Mouse (Mus musculus): ENCODE data around the gene Ptpn14. TPM values are rescaled to one million over a fixed set of nuclear protein-coding genes. Genes with fewer than 3 reads are reported as not detected.
A peak's percentile ranks its signal among the peaks of the same experiment; 100 is the strongest.

Gene Ptpn14
- total and polyA plus RNA-seq, 2 experiments from 2014 or later = 4.2 to 23.5 TPM

- no peak for ATAC-seq (ENCODE audit: insufficient read depth, low read depth)
- Histone ChIP-seq H3K9me3 (replicated peaks; ENCODE audit: control insufficient read depth, low read length) (no peaks in the 10 kb centered on the region), H3K4me3 (ENCODE audit: low read depth, low read length) (no peak overlapping the region), H3K4me2 (ENCODE audit: low read depth, low read length) (no peak overlapping the region), H3K27me3 (ENCODE audit: control insufficient read depth, insufficient read depth, low read length) (no peaks in the 10 kb centered on the region), H3K27ac (ENCODE audit: low read depth) (no peak overlapping the region), H3K4me1 (ENCODE audit: control insufficient read depth, insufficient read depth) (peaks cover 39% of the 10 kb centered on the region), H3K36me3 (replicated peaks; ENCODE audit: control insufficient read depth, insufficient read depth, low read length) (0 out of 2 replicates have a peak, but pooled peaks cover 4% of the 10 kb centered on the region), H3K9ac (replicated peaks; ENCODE audit: low read depth, low read length) (no peak overlapping the region)
- WGBS = 79% methylated on average over 8 of the region's 8 CpGs
- peak; percentile 33; the same call in 1 of the 2 replicates for TF ChIP-seq CTCF (IDR thresholded peaks at IDR 0.05; ENCODE audit: low read depth)
- TF ChIP-seq EP300 (IDR thresholded peaks at IDR 0.05; ENCODE audit: low read depth) = no peak
- DNase-seq (ENCODE audit: low spot score) = no peak
Measured at GRCm38 (mm10) chr1:189870539-189870938, 142.5 kb downstream of the Ptpn14 start.

DNA sequence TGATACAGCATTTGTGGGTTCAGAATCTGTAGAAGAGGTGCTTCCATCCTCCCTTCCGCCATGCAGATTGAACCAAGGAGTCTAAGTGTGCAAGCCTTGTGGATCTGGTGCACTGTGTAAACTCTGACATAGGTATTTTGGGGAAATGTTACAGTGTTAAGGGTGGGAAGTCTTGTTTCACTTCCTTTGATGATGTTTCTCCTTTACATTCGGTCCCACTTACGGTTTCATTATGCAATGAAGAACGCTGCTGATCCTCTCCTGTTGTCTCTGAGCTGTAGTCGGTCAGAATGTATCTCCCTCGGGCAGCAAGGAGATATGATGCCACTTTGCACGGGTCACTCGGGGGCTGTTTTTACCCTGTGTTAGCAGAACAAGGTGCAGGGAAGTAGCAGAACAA lies 143.6 kb downstream of the Ptpn14 start:
- no peak for ATAC-seq (ENCODE audit: insufficient read depth, low read depth)
- Histone ChIP-seq H3K9me3 (replicated peaks; ENCODE audit: control insufficient read depth, low read length) (no peaks in the 10 kb centered on the region), H3K27ac (ENCODE audit: low read depth) (no peak overlapping the region), H3K36me3 (replicated peaks; ENCODE audit: control insufficient read depth, insufficient read depth, low read length) (peaks cover 5% of the 10 kb centered on the region; the same call in 1 of the 2 replicates), H3K4me1 (ENCODE audit: control insufficient read depth, insufficient read depth) (peaks cover 40% of the 10 kb centered on the region), H3K9ac (replicated peaks; ENCODE audit: low read depth, low read length) (no peak overlapping the region), H3K27me3 (ENCODE audit: control insufficient read depth, insufficient read depth, low read length) (no peaks in the 10 kb centered on the region), H3K4me2 (ENCODE audit: low read depth, low read length) (no peak overlapping the region), H3K4me3 (ENCODE audit: low read depth, low read length) (no peak overlapping the region)
- 77% methylated on average over 8 of the region's 8 CpGs for WGBS
- no peak for TF ChIP-seq EP300 (IDR thresholded peaks at IDR 0.05; ENCODE audit: low read depth)
- TF ChIP-seq CTCF (IDR thresholded peaks at IDR 0.05; ENCODE audit: low read depth) = no peak
- DNase-seq (ENCODE audit: low spot score) = no peak

DNA sequence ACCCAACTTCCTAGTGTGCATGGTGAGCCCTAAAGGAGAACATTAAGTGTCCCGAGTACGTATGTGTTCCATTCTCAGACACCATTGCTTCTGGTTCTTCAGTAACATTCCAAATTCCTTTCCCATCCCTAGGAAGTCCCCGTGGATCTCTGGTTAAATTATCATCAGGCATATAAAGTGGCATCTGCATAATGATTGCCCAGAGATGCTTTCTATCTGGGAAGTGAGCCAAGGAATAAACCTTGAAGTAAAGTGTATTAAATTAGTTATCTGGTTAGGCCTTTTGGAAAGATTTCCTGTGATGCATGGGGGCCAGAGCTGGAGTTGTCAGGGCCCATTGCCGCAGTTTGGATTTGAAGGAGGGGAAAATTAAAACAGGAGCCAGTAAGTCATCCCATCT lies 144.0 kb downstream of the Ptpn14 start:
- Histone ChIP-seq H3K36me3 (replicated peaks; ENCODE audit: control insufficient read depth, insufficient read depth, low read length) (peaks cover 9% of the 10 kb centered on the region), H3K4me2 (ENCODE audit: low read depth, low read length) (no peak overlapping the region), H3K9ac (replicated peaks; ENCODE audit: low read depth, low read length) (no peak overlapping the region), H3K27me3 (ENCODE audit: control insufficient read depth, insufficient read depth, low read length) (no peaks in the 10 kb centered on the region), H3K27ac (ENCODE audit: low read depth) (no peak overlapping the region), H3K4me3 (ENCODE audit: low read depth, low read length) (no peak overlapping the region), H3K4me1 (ENCODE audit: control insufficient read depth, insufficient read depth) (peaks cover 36% of the 10 kb centered on the region), H3K9me3 (replicated peaks; ENCODE audit: control insufficient read depth, low read length) (no peaks in the 10 kb centered on the region)
- WGBS = 72% methylated on average over 4 of the region's 4 CpGs
- ATAC-seq (ENCODE audit: insufficient read depth, low read depth) (no peak), DNase-seq (ENCODE audit: low spot score) (no peak)
- no peak for TF ChIP-seq CTCF (IDR thresholded peaks at IDR 0.05; ENCODE audit: low read depth)
- TF ChIP-seq EP300 (IDR thresholded peaks at IDR 0.05; ENCODE audit: low read depth) = no peak

GRCm38 (mm10) chr1:189873591-189873990 lies 145.5 kb downstream of the Ptpn14 start:
- Histone ChIP-seq H3K27me3 (ENCODE audit: control insufficient read depth, insufficient read depth, low read length) (no peaks in the 10 kb centered on the region), H3K4me3 (ENCODE audit: low read depth, low read length) (no peak overlapping the region), H3K9ac (replicated peaks; ENCODE audit: low read depth, low read length) (peak overlapping the region; percentile 2; the same call in 1 of the 2 replicates), H3K4me1 (ENCODE audit: control insufficient read depth, insufficient read depth) (peaks cover 27% of the 10 kb centered on the region), H3K36me3 (replicated peaks; ENCODE audit: control insufficient read depth, insufficient read depth, low read length) (peaks cover 17% of the 10 kb centered on the region), H3K4me2 (ENCODE audit: low read depth, low read length) (no peak overlapping the region), H3K9me3 (replicated peaks; ENCODE audit: control insufficient read depth, low read length) (no peaks in the 10 kb centered on the region), H3K27ac (ENCODE audit: low read depth) (peak overlapping the region; percentile 71)
- DNase-seq (ENCODE audit: low spot score) (peak; percentile 56), ATAC-seq (ENCODE audit: insufficient read depth, low read depth) (peak; percentile 49)
- TF ChIP-seq CTCF (IDR thresholded peaks at IDR 0.05; ENCODE audit: low read depth) (no peak), EP300 (IDR thresholded peaks at IDR 0.05; ENCODE audit: low read depth) (no peak)
- WGBS = 56% methylated on average over 8 of the region's 8 CpGs

- no peak for ATAC-seq (ENCODE audit: insufficient read depth, low read depth)
- Histone ChIP-seq H3K27me3 (ENCODE audit: control insufficient read depth, insufficient read depth, low read length) (no peaks in the 10 kb centered on the region), H3K27ac (ENCODE audit: low read depth) (peak overlapping the region; percentile 71), H3K36me3 (replicated peaks; ENCODE audit: control insufficient read depth, insufficient read depth, low read length) (peaks cover 21% of the 10 kb centered on the region), H3K4me2 (ENCODE audit: low read depth, low read length) (no peak overlapping the region), H3K9me3 (replicated peaks; ENCODE audit: control insufficient read depth, low read length) (no peaks in the 10 kb centered on the region), H3K4me3 (ENCODE audit: low read depth, low read length) (no peak overlapping the region), H3K9ac (replicated peaks; ENCODE audit: low read depth, low read length) (no peak overlapping the region; the same call in 1 of the 2 replicates), H3K4me1 (ENCODE audit: control insufficient read depth, insufficient read depth) (peaks cover 27% of the 10 kb centered on the region)
- no peak for DNase-seq (ENCODE audit: low spot score)
- no peak for TF ChIP-seq CTCF (IDR thresholded peaks at IDR 0.05; ENCODE audit: low read depth)
- TF ChIP-seq EP300 (IDR thresholded peaks at IDR 0.05; ENCODE audit: low read depth) = no peak
- 27% methylated on average over 6 of the region's 6 CpGs for WGBS
Measured at GRCm38 (mm10) chr1:189875439-189875861, 147.4 kb downstream of the Ptpn14 start.

DNA sequence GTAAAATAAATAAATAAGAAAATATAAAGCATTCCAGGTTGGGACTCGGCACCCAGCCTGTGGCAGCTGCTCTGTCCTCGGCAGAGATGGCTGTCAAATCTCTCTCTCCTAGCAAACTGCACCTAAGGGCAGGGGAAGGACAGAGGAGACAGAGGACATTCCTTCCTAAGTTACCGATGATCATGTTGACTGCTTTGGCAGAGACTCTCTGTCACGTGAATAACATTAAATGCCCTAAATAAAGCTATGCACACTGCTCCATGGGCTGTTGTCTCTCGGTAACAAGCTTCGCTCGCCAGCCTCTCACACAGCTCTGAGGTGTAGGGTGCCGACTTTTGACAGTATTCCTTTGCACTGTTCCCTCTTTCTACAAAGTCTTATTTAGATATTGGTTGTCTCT lies 148.1 kb downstream of the Ptpn14 start:
- H3K27ac ChIP-seq (ENCODE audit: low read depth) = peak overlapping the region; percentile 71
- H3K9ac ChIP-seq (replicated peaks; ENCODE audit: low read depth, low read length) = no peak overlapping the region
- peaks cover 18% of the 10 kb centered on the region for H3K36me3 ChIP-seq (replicated peaks; ENCODE audit: control insufficient read depth, insufficient read depth, low read length)
- H3K4me1 ChIP-seq (ENCODE audit: control insufficient read depth, insufficient read depth) = peaks cover 27% of the 10 kb centered on the region
- no peak overlapping the region for H3K4me3 ChIP-seq (ENCODE audit: low read depth, low read length)
- DNase-seq (ENCODE audit: low spot score) (peak; percentile 83), ATAC-seq (ENCODE audit: insufficient read depth, low read depth) (peak; percentile 64)
- no peak overlapping the region for H3K4me2 ChIP-seq (ENCODE audit: low read depth, low read length)
- H3K9me3 ChIP-seq (replicated peaks; ENCODE audit: control insufficient read depth, low read length) = no peaks in the 10 kb centered on the region
- TF ChIP-seq CTCF (IDR thresholded peaks at IDR 0.05; ENCODE audit: low read depth) (no peak), EP300 (IDR thresholded peaks at IDR 0.05; ENCODE audit: low read depth) (no peak; the same call in 1 of the 2 replicates)
- H3K27me3 ChIP-seq (ENCODE audit: control insufficient read depth, insufficient read depth, low read length) = no peaks in the 10 kb centered on the region
- 28% methylated on average over 8 of the region's 8 CpGs for WGBS
